Mouse (Mus musculus): ENCODE data around the gene Cnp. TPM values are rescaled to one million over a fixed set of nuclear protein-coding genes. Genes with fewer than 3 reads are reported as not detected.

Cnp gene
- polyA plus RNA-seq, 2 experiments = 15.9 to 21.3 TPM

- Histone ChIP-seq H3K27me3 (ENCODE audit: control insufficient read depth, insufficient read depth, low read length) (no peaks in the 10 kb centered on the region), H3K27ac (replicated peaks; ENCODE audit: low read depth, low read length) (no peak overlapping the region), H3K4me1 (ENCODE audit: control insufficient read depth, insufficient read depth, low read length) (no peaks in the 10 kb centered on the region), H3K9me3 (ENCODE audit: control insufficient read depth, low read length) (no peaks in the 10 kb centered on the region), H3K36me3 (ENCODE audit: control insufficient read depth, insufficient read depth, low read length) (peaks cover 94% of the 10 kb centered on the region), H3K9ac (ENCODE audit: low read depth, low read length, severe bottlenecking) (no peak overlapping the region), H3K4me2 (replicated peaks; ENCODE audit: low read depth, low read length, severe bottlenecking) (no peak overlapping the region), H3K4me3 (replicated peaks; ENCODE audit: low read length) (no peak overlapping the region)
- no peak for TF ChIP-seq POLR2A (IDR thresholded peaks at IDR 0.05; ENCODE audit: borderline replicate concordance, extremely low read depth, insufficient read depth, insufficient read length)
- ATAC-seq (ENCODE audit: low FRiP score, low read depth) (no peak), DNase-seq (ENCODE audit: low spot score) (no peak)
- 89% methylated on average over 2 of the region's 2 CpGs for WGBS
Observed at GRCm38 (mm10) chr11:100582836-100583235, 8.1 kb downstream of the Cnp start.

- H3K27ac ChIP-seq (replicated peaks; ENCODE audit: low read depth, low read length) = no peak overlapping the region
- H3K4me1 ChIP-seq (ENCODE audit: control insufficient read depth, insufficient read depth, low read length) = no peaks in the 10 kb centered on the region
- H3K9me3 ChIP-seq (ENCODE audit: control insufficient read depth, low read length) = no peaks in the 10 kb centered on the region
- no peak for TF ChIP-seq POLR2A (IDR thresholded peaks at IDR 0.05; ENCODE audit: borderline replicate concordance, extremely low read depth, insufficient read depth, insufficient read length)
- no peak for DNase-seq (ENCODE audit: low spot score)
- peaks cover 98% of the 10 kb centered on the region for H3K36me3 ChIP-seq (ENCODE audit: control insufficient read depth, insufficient read depth, low read length)
- WGBS = 95% methylated on average over 7 of the region's 7 CpGs
- H3K27me3 ChIP-seq (ENCODE audit: control insufficient read depth, insufficient read depth, low read length) = no peaks in the 10 kb centered on the region
- no peak overlapping the region for H3K9ac ChIP-seq (ENCODE audit: low read depth, low read length, severe bottlenecking)
- no peak overlapping the region for H3K4me3 ChIP-seq (replicated peaks; ENCODE audit: low read length)
- no peak overlapping the region for H3K4me2 ChIP-seq (replicated peaks; ENCODE audit: low read depth, low read length, severe bottlenecking)
- ATAC-seq (ENCODE audit: low FRiP score, low read depth) = no peak
Observed at GRCm38 (mm10) chr11:100584561-100584961, 9.9 kb downstream of the Cnp start.

- H3K36me3 ChIP-seq (ENCODE audit: control insufficient read depth, insufficient read depth, low read length) = peaks cover 98% of the 10 kb centered on the region
- H3K4me2 ChIP-seq (replicated peaks; ENCODE audit: low read depth, low read length, severe bottlenecking) = no peak overlapping the region
- DNase-seq (ENCODE audit: low spot score) (no peak), ATAC-seq (ENCODE audit: low FRiP score, low read depth) (no peak)
- H3K9me3 ChIP-seq (ENCODE audit: control insufficient read depth, low read length) = no peaks in the 10 kb centered on the region
- H3K4me3 ChIP-seq (replicated peaks; ENCODE audit: low read length) = no peak overlapping the region
- no peaks in the 10 kb centered on the region for H3K4me1 ChIP-seq (ENCODE audit: control insufficient read depth, insufficient read depth, low read length)
- no peak overlapping the region for H3K9ac ChIP-seq (ENCODE audit: low read depth, low read length, severe bottlenecking)
- H3K27me3 ChIP-seq (ENCODE audit: control insufficient read depth, insufficient read depth, low read length) = no peaks in the 10 kb centered on the region
- 90% methylated on average over 3 of the region's 3 CpGs for WGBS
- no peak overlapping the region for H3K27ac ChIP-seq (replicated peaks; ENCODE audit: low read depth, low read length)
- TF ChIP-seq POLR2A (IDR thresholded peaks at IDR 0.05; ENCODE audit: borderline replicate concordance, extremely low read depth, insufficient read depth, insufficient read length) = no peak
Observed at GRCm38 (mm10) chr11:100585148-100585547, 10.4 kb downstream of the Cnp start.

GRCm38 (mm10) chr11:100588462-100588861 is 13.8 kb downstream of the Cnp start:
- Histone ChIP-seq H3K9me3 (ENCODE audit: control insufficient read depth, low read length) (no peaks in the 10 kb centered on the region), H3K4me2 (replicated peaks; ENCODE audit: low read depth, low read length, severe bottlenecking) (no peak overlapping the region), H3K4me1 (ENCODE audit: control insufficient read depth, insufficient read depth, low read length) (no peaks in the 10 kb centered on the region), H3K27ac (replicated peaks; ENCODE audit: low read depth, low read length) (no peak overlapping the region), H3K4me3 (replicated peaks; ENCODE audit: low read length) (no peak overlapping the region), H3K27me3 (ENCODE audit: control insufficient read depth, insufficient read depth, low read length) (no peaks in the 10 kb centered on the region), H3K36me3 (ENCODE audit: control insufficient read depth, insufficient read depth, low read length) (peaks cover 99% of the 10 kb centered on the region), H3K9ac (ENCODE audit: low read depth, low read length, severe bottlenecking) (no peak overlapping the region)
- 89% methylated on average over 2 of the region's 2 CpGs for whole genome bisulfite sequencing
- TF ChIP-seq POLR2A (IDR thresholded peaks at IDR 0.05; ENCODE audit: borderline replicate concordance, extremely low read depth, insufficient read depth, insufficient read length) = no peak
- DNase-seq (ENCODE audit: low spot score) = no peak
- ATAC-seq (ENCODE audit: low FRiP score, low read depth) = no peak

GRCm38 (mm10) chr11:100592346-100593046 is 17.8 kb downstream of the Cnp start:
- H3K4me3 ChIP-seq (replicated peaks; ENCODE audit: low read length) = no peak overlapping the region
- no peak for ATAC-seq (ENCODE audit: low FRiP score, low read depth)
- peaks cover 98% of the 10 kb centered on the region for H3K36me3 ChIP-seq (ENCODE audit: control insufficient read depth, insufficient read depth, low read length)
- H3K9ac ChIP-seq (ENCODE audit: low read depth, low read length, severe bottlenecking) = no peak overlapping the region
- H3K27me3 ChIP-seq (ENCODE audit: control insufficient read depth, insufficient read depth, low read length) = no peaks in the 10 kb centered on the region
- WGBS = 92% methylated on average over 11 of the region's 11 CpGs
- no peak overlapping the region for H3K4me2 ChIP-seq (replicated peaks; ENCODE audit: low read depth, low read length, severe bottlenecking)
- H3K4me1 ChIP-seq (ENCODE audit: control insufficient read depth, insufficient read depth, low read length) = no peaks in the 10 kb centered on the region
- DNase-seq (ENCODE audit: low spot score) = no peak
- no peak for TF ChIP-seq POLR2A (IDR thresholded peaks at IDR 0.05; ENCODE audit: borderline replicate concordance, extremely low read depth, insufficient read depth, insufficient read length)
- H3K9me3 ChIP-seq (ENCODE audit: control insufficient read depth, low read length) = no peaks in the 10 kb centered on the region
- no peak overlapping the region for H3K27ac ChIP-seq (replicated peaks; ENCODE audit: low read depth, low read length)
